Mouse (Mus musculus): ENCODE measurements around the gene Hoxb3. TPM values are rescaled to one million over a fixed set of nuclear protein-coding genes. Genes with fewer than 3 reads are reported as not detected.

The Hoxb3 gene
- total RNA-seq, 2 experiments from 2014 or later = 0.44 to 1.4 TPM

GRCm38 (mm10) chr11:96351312-96351711 is 28.2 kb downstream of the Hoxb3 start:
- no peak for ATAC-seq (ENCODE audit: poor library complexity, severe bottlenecking)

GRCm38 (mm10) chr11:96351831-96352230 is 28.7 kb downstream of the Hoxb3 start:
- ATAC-seq (ENCODE audit: poor library complexity, severe bottlenecking) = no peak

DNA sequence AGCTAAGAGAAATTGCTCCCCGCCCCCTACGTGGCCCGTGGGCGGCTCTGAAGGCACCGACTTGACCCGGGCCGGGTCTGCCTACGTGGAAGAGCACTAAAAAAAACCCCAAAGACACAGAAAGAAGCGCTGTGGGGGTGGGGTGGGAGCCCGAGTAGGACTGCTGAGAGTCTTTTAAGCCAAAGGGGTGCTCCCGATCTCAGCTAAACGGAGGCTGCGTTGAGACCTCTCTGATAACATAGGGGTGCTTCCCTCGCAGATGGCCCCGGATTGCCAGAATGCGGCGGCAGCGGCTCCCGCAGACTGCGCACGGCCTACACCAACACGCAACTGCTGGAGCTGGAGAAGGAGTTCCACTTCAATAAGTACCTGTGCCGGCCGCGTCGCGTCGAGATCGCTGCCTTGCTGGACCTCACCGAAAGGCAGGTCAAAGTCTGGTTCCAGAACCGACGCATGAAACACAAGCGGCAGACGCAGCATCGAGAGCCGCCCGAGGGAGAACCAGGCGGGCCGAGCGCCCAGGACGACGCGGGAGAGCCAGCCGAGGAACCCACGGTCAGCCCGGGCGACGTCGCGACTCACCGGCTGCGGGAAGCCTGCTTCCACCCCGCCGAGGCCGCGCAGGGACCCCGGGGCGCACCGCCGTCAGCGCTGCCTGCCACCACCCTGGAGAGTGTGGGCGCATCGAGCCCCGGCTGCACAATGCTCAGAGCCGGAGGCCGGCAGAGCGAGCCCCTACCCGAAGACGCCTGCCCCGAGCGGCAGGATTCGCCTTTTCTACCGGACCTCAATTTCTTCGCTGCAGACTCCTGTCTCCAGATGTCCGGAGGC is 29.8 kb downstream of the Hoxb3 start:
- no peak for ATAC-seq (ENCODE audit: poor library complexity, severe bottlenecking)

DNA sequence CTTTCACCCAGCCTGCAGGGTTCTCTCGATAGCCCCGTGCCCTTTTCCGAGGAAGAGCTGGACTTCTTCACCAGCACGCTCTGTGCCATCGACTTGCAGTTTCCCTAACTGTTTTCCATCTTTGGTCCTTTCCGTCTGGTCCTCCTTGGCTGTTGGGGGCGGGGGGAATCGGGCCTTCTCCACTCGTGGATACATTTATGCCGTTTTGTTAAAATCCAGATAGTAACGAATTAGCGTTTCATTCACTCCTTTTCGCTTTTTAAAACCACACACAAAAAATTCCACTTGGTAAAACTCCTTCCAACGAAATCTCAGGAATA is 30.4 kb downstream of the Hoxb3 start:
- no peak for ATAC-seq (ENCODE audit: poor library complexity, severe bottlenecking)

GRCm38 (mm10) chr11:96353939-96354338 is 30.8 kb downstream of the Hoxb3 start:
- ATAC-seq (ENCODE audit: poor library complexity, severe bottlenecking) = no peak

- ATAC-seq (ENCODE audit: poor library complexity, severe bottlenecking) = no peak
Observed at GRCm38 (mm10) chr11:96354376-96354775, 31.2 kb downstream of the Hoxb3 start.

GRCm38 (mm10) chr11:96354801-96355311 is 31.7 kb downstream of the Hoxb3 start:
- no peak for ATAC-seq (ENCODE audit: poor library complexity, severe bottlenecking)

DNA sequence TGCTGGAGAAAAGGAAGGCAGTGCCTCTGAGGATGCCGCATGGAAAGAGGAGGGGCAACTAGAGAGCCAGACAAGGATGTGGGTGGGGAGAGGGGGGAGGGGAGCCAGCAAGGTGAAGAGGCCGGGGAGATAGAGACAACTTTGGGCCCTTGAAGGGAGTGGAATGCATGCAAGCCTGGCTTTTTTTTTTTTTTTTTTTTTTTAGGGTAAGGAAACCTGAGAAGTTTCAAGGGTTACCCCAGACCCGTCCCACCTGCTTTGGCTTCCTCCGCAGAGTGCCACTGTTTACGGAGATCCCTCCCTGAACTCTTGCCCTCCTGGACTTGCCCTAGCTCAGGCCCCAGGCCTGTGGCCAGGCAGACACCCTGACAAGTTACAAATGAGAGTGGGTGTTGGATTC is 40.7 kb downstream of the Hoxb3 start:
- ATAC-seq (ENCODE audit: poor library complexity, severe bottlenecking) = no peak

DNA sequence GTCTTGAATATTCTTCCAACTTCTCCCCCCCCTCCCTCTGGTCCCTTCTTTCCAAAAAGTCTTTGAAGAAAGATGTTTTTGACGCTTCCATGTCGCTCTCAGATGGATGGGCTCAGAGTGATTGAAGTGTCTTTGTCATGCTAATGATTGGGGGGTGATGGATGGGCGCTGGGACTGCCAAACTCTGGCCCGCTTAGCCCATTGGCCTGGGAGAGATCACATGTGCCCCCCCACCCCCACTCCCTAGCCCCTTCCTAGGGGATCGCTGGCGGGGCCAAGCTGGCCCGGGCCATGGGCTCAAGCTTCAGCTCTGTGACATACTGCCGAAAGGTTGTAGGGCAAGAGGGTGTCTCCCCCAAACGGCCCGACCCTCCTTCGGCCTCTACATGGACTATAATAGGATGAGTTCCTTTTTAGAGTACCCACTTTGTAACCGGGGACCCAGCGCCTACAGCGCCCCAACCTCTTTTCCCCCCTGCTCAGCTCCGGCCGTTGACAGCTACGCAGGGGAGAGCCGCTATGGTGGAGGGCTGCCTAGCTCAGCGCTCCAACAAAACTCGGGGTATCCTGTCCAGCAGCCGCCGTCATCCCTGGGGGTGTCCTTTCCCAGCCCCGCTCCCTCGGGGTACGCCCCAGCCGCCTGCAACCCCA is 42.4 kb downstream of the Hoxb3 start, which contains the start of gene Hoxb1:
Gene Hoxb1, plus strand, starts transcription at position 312 of the 651 bp plus-strand sequence.
- peak; percentile 25; the same call in 1 of the 2 replicates for ATAC-seq (ENCODE audit: poor library complexity, severe bottlenecking)

DNA sequence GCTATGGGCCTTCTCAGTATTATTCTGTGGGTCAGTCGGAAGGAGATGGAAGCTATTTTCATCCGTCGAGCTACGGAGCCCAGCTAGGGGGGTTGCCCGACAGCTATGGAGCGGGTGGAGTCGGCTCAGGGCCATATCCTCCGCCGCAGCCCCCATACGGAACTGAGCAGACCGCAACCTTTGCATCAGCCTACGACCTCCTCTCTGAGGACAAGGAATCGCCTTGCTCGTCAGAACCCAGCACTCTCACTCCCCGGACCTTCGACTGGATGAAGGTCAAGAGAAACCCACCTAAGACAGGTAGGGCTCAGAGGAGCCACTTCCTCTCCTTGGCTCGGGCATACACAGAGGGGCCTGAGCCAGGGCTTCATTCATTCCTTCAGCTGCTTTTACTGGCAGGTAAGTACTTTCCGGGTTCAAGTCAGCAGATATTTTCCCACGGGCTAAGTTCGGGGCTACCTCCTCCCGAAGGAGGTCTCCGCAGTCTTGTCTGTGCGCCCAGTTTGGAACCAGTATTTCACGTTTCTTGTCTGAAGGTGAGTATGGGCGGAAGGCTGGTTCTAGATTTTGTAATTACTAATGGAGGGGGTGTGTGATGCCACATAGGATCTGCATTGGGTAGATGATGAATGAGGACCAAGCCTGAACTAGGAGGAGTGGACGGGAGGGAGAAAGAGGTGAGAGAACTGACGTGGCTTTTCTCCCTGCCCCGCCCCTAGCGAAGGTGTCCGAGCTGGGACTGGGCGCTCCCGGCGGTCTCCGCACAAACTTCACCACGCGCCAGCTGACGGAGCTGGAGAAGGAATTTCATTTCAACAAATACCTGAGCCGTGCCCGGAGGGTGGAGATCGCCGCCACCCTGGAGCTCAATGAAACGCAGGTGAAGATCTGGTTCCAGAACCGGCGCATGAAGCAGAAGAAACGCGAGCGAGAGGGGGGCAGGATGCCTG is 43.2 kb downstream of the Hoxb3 start:
- peak; percentile 46; the same call in 1 of the 2 replicates for ATAC-seq (ENCODE audit: poor library complexity, severe bottlenecking)

- ATAC-seq (ENCODE audit: poor library complexity, severe bottlenecking) = no peak
Observed at GRCm38 (mm10) chr11:96367141-96367540, 44.0 kb downstream of the Hoxb3 start.

GRCm38 (mm10) chr11:96368686-96369085 is 45.6 kb downstream of the Hoxb3 start:
- ATAC-seq (ENCODE audit: poor library complexity, severe bottlenecking) = no peak

GRCm38 (mm10) chr11:96369140-96369539 is 46.0 kb downstream of the Hoxb3 start:
- peak; percentile 72 for ATAC-seq (ENCODE audit: poor library complexity, severe bottlenecking)

DNA sequence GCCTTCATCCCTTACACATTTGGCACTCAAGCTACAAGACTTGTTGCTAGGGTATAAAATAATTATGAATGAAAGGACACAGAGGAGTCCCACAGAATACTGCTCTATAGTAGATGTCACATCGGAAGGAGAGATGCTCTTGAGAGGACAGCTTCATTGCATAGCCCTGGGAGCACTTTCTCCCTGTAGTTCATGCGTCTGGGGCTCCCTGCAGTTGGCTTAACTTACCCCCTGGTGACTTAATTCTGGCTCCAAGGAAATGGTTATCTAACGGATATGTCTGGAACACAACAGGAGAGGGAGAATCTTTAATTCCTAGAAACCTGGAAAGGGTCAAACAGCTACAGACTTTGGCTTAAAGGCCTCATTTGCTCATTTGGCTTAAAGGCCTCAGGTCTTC is 48.6 kb downstream of the Hoxb3 start:
- no peak for ATAC-seq (ENCODE audit: poor library complexity, severe bottlenecking)

- no peak for ATAC-seq (ENCODE audit: poor library complexity, severe bottlenecking)
Observed at GRCm38 (mm10) chr11:96372519-96372918, 49.4 kb downstream of the Hoxb3 start.

- ATAC-seq (ENCODE audit: poor library complexity, severe bottlenecking) = no peak
Observed at GRCm38 (mm10) chr11:96374810-96375209, 51.7 kb downstream of the Hoxb3 start.

GRCm38 (mm10) chr11:96383381-96383780 is 60.3 kb downstream of the Hoxb3 start:
- no peak for ATAC-seq (ENCODE audit: poor library complexity, severe bottlenecking)

- no peak for ATAC-seq (ENCODE audit: poor library complexity, severe bottlenecking)
Observed at GRCm38 (mm10) chr11:96387635-96388034, 64.5 kb downstream of the Hoxb3 start.

DNA sequence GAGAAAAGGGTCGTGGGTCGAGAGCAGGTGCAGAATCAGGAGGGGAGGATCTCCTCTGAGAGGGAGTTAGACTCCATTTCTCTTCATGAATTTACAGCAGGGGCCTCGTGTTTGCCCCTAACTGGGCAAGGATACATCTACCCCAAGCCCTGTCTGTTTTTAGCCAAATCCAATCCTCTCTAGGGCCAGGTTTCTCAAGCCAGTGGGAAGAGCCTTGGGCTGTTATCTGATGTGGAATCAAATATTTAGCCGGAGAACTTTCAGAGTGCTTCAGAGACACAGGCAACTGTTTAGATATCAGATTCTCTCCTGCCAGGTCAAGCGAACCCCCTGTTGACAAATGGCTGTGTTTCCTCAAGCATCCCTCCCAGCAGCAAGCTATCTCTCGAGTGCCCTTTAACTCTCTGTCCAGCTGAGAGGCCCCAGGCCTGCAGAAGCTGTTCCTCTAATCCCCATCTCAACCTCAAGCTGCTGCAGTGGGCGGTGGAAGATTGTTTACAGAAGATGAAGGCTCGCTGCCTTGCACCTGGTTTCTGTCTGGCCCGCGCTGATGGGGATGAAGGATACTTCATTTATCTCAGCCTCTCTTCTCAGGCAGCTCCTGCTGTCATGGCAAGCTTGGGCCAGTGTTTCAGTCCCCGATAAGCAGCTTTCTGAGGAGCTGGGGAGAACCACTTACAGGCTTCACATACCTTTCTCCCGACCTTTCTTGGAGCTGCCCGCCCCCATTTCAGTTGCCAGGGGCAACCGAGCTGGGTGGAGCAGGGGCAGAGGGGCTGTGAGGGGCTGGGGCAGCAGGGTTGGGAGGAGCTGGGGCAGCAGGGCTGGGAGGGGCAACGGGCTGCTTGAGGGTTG is 73.9 kb downstream of the Hoxb3 start:
- ATAC-seq (ENCODE audit: poor library complexity, severe bottlenecking) = no peak

Data from megakaryocyte, adult 5-6 weeks (primary cell).